ENCODE assay signal across 9 mouse cellular contexts in the genomic region with DNA sequence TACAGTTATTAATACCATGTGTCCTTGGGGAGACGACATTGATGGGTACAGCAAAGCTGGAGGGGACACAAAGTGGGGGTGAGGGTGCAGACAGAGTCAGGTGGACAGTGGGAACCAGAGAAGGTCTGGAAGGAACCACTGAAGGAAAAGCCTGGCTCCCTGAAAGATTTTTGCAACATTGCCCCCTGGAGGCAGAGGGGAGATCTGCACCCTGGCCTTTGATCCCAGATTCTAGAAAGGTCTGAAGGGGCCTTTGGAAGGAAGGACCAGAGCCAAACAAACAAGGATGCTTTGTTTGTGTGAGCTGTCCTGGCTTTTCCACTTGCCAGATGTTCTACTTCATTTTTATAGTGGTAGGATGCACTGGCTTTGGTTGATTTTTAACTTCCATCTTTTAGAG. TPM values are rescaled to one million over a fixed set of nuclear protein-coding genes. Genes with fewer than 3 reads are reported as not detected.
DNase-seq lines count a peak whose midpoint lies in the region; ATAC-seq and TF ChIP-seq lines count a peak whose summit lies in the region.
"Had no signal": no experiment of that assay in that cellular context is flagged by ENCODE, and none has a peak within 500 bp of the region (broad histone marks: within the 10 kb centered on the region; RNA-seq: fewer than 3 reads in every experiment).

No protein-coding gene starts in this region.

- no peak overlapping the region for H3K9ac ChIP-seq in neural tube, embryonic 15.5 days (replicated peaks)
- no peak overlapping the region for H3K9ac ChIP-seq in liver, embryonic 14.5 days (replicated peaks)
- H3K9ac ChIP-seq: hindbrain, embryonic 15.5 days had no signal

- TF ChIP-seq POLR2A in spleen, adult 2 months (IDR thresholded peaks at IDR 0.05; ENCODE audit: low read depth, low read length) = no peak

- ATAC-seq in CD4-positive, CD25-positive, alpha-beta regulatory T cell, adult 4 months = no peak
- no peak for ATAC-seq in neural tube, embryonic 15.5 days (ENCODE audit: low FRiP score)
- no peak for ATAC-seq in liver, embryonic 14.5 days (ENCODE audit: insufficient read depth)

- H3K9me3 ChIP-seq in neural tube, embryonic 15.5 days (replicated peaks) = no peaks in the 10 kb centered on the region
- H3K9me3 ChIP-seq in liver, embryonic 14.5 days (ENCODE audit: control insufficient read depth, low read length) = no peaks in the 10 kb centered on the region
- H3K9me3 ChIP-seq: hindbrain, embryonic 15.5 days had no signal

- no peaks in the 10 kb centered on the region for H3K27me3 ChIP-seq in neural tube, embryonic 15.5 days (replicated peaks)
- H3K27me3 ChIP-seq in liver, embryonic 14.5 days (ENCODE audit: control insufficient read depth, insufficient read depth, low read length) = no peaks in the 10 kb centered on the region
- no peaks in the 10 kb centered on the region for H3K27me3 ChIP-seq in spleen, adult 2 months (ENCODE audit: control insufficient read depth, insufficient read depth, low read length)
- H3K27me3 ChIP-seq: hindbrain, embryonic 15.5 days had no signal

- no peak overlapping the region for H3K4me3 ChIP-seq in neural tube, embryonic 15.5 days (replicated peaks)
- H3K4me3 ChIP-seq in liver, embryonic 14.5 days (ENCODE audit: insufficient read depth in 1 of 2, low read depth in 2 of 2, low read length in 2 of 2) = no peak overlapping the region
- no peak overlapping the region for H3K4me3 ChIP-seq in spleen, adult 2 months (ENCODE audit: extremely low read depth, insufficient read depth, insufficient read length)
- H3K4me3 ChIP-seq: hindbrain, embryonic 15.5 days had no signal

- TF ChIP-seq CTCF in liver, embryonic 14.5 days (IDR thresholded peaks at IDR 0.05; ENCODE audit: low read depth) = peak; percentile 92
- TF ChIP-seq CTCF in spleen, adult 2 months (IDR thresholded peaks at IDR 0.05; ENCODE audit: extremely low read depth, insufficient read depth, insufficient read length, insufficient replicate concordance) = peak; percentile 73; the same call in 1 of the 2 replicates

- DNase-seq in CD4-positive, CD25-positive, alpha-beta regulatory T cell, adult 2 months (ENCODE audit: low read depth, low spot score) = peak; percentile 45
- DNase-seq in neural tube, embryonic 10.5 days (ENCODE audit: extremely low spot score, low spot score) = peak; percentile 55
- peak; percentile 75 for DNase-seq in cerebellum, adult 9-10 months
- DNase-seq in heart, postnatal 10 days = peak; percentile 77 to 85
- peak in 2 of 3 experiments; percentile 20 for DNase-seq in liver, embryonic 14.5 days (ENCODE audit: low read depth in 3 of 3, low spot score in 3 of 3)
- peak in 1 of 2 experiments; percentile 27 for DNase-seq in spleen, adult 2 months (ENCODE audit: low read depth in 1 of 2, low spot score in 2 of 2)

- no peak for TF ChIP-seq EP300 in liver, embryonic 14.5 days (IDR thresholded peaks at IDR 0.05; ENCODE audit: low read depth)

- H3K4me1 ChIP-seq in neural tube, embryonic 15.5 days = peaks cover 6% of the 10 kb centered on the region; the same call in 1 of the 2 replicates
- no peaks in the 10 kb centered on the region for H3K4me1 ChIP-seq in liver, embryonic 14.5 days (replicated peaks; ENCODE audit: control insufficient read depth in 2 of 2, insufficient read depth in 2 of 2, low read length in 1 of 2)
- H3K4me1 ChIP-seq in spleen, adult 2 months (ENCODE audit: control insufficient read depth, insufficient read depth, insufficient read length) = no peaks in the 10 kb centered on the region

- H3K4me2 ChIP-seq in neural tube, embryonic 15.5 days = no peak overlapping the region
- H3K4me2 ChIP-seq in liver, embryonic 14.5 days (ENCODE audit: low read depth) = no peak overlapping the region
- H3K4me2 ChIP-seq: hindbrain, embryonic 15.5 days had no signal

- H3K36me3 ChIP-seq in neural tube, embryonic 15.5 days = no peaks in the 10 kb centered on the region
- H3K36me3 ChIP-seq in liver, embryonic 14.5 days (replicated peaks; ENCODE audit: control insufficient read depth, insufficient read depth, low read depth) = no peaks in the 10 kb centered on the region
- H3K36me3 ChIP-seq in spleen, adult 2 months (ENCODE audit: control insufficient read depth, insufficient read depth, low read length) = no peaks in the 10 kb centered on the region
- H3K36me3 ChIP-seq: hindbrain, embryonic 15.5 days had no signal

- 28% methylated on average over 1 of the region's 1 CpGs for WGBS in neural tube, embryonic 15.5 days
- WGBS in liver, embryonic 14.5 days (ENCODE audit: insufficient replicate concordance) = 9% methylated on average over 1 of the region's 1 CpGs
- WGBS in spleen, adult 2 months = 25% methylated on average over 1 of the region's 1 CpGs

- no peak overlapping the region for H3K27ac ChIP-seq in neural tube, embryonic 15.5 days (replicated peaks)
- no peak overlapping the region for H3K27ac ChIP-seq in liver, embryonic 14.5 days
- H3K27ac ChIP-seq in spleen, adult 2 months (ENCODE audit: insufficient read depth, low read length) = no peak overlapping the region
- H3K27ac ChIP-seq: hindbrain, embryonic 15.5 days had no signal

- intact Hi-C loops in heart, postnatal 10 days (cut with DNase I) = loop anchor here (1.0 kb wide), 1 partner anchor 85 kb away; no protein-coding TSS in a partner anchor

RNA-seq across cellular contexts. Expression of a gene that starts 0.7 kb away (rescaled TPM):
- under 1 TPM in 1 of 2 experiments, not detected in 1; 0.37 TPM for polyA plus RNA-seq in CD4-positive, CD25-positive, alpha-beta regulatory T cell, adult 4 months (2017; shearing (Covaris generic))
- 6.1 and 8.7 TPM in 2 replicates for polyA plus RNA-seq in neural tube, embryonic 15.5 days (2015; fragmentation: Nextera tagmentation; extraction: Ambion mirVana)
- total RNA-seq in heart, postnatal 10 days (2021) = 1 to 10 TPM; 8.0 to 8.7 TPM
- polyA plus RNA-seq in liver, embryonic 14.5 days (2012; rRNA removed) = 0.08 and 0.12 TPM in 2 replicates
- 0.11 and 0.13 TPM in 2 replicates for polyA plus RNA-seq in liver, embryonic 14.5 days (2014; fragmentation: Nextera tagmentation; extraction: Ambion mirVana)
- 39.1 and 45.7 TPM in 2 replicates for polyA plus RNA-seq in spleen, adult 2 months (2012; rRNA removed)

RNA-seq across cellular contexts. Expression of a gene that starts 19.6 kb away (rescaled TPM):
- polyA plus RNA-seq in CD4-positive, CD25-positive, alpha-beta regulatory T cell, adult 4 months (2017; shearing (Covaris generic)) = not detected
- not detected in 2 replicates for polyA plus RNA-seq in neural tube, embryonic 15.5 days (2015; fragmentation: Nextera tagmentation; extraction: Ambion mirVana)
- total RNA-seq in heart, postnatal 10 days (2021) = under 1 TPM in 1 of 2 experiments, not detected in 1; 0.31 TPM
- polyA plus RNA-seq in liver, embryonic 14.5 days (2012; rRNA removed) = not detected in 2 replicates
- polyA plus RNA-seq in liver, embryonic 14.5 days (2014; fragmentation: Nextera tagmentation; extraction: Ambion mirVana) = not detected in 2 replicates
- polyA plus RNA-seq in spleen, adult 2 months (2012; rRNA removed) = 0.15 TPM in 1 of 2 replicates, not detected in the other
- polyA plus RNA-seq: hindbrain, embryonic 15.5 days had no signal

RNA-seq across cellular contexts. Expression of a gene that starts 52.8 kb away (rescaled TPM):
- not detected for polyA plus RNA-seq in CD4-positive, CD25-positive, alpha-beta regulatory T cell, adult 4 months (2017; shearing (Covaris generic))
- not detected in 2 replicates for polyA plus RNA-seq in neural tube, embryonic 15.5 days (2015; fragmentation: Nextera tagmentation; extraction: Ambion mirVana)
- not detected for total RNA-seq in heart, postnatal 10 days (2021)
- polyA plus RNA-seq in liver, embryonic 14.5 days (2012; rRNA removed) = not detected in 2 replicates
- polyA plus RNA-seq in liver, embryonic 14.5 days (2014; fragmentation: Nextera tagmentation; extraction: Ambion mirVana) = not detected in 2 replicates
- not detected in 2 replicates for polyA plus RNA-seq in spleen, adult 2 months (2012; rRNA removed)
- polyA plus RNA-seq: hindbrain, embryonic 15.5 days had no signal
